Mouse (Mus musculus): ENCODE results near the gene Lrrk1. TPM values are rescaled to one million over a fixed set of nuclear protein-coding genes. Genes with fewer than 3 reads are reported as not detected.

The Lrrk1 gene
- total RNA-seq, 4 experiments from 2014 or later = 8.8 to 10.2 (median 9.7) TPM

- no peak for DNase-seq (ENCODE audit: low spot score)
Measured at GRCm38 (mm10) chr7:66340044-66340443, 48.1 kb downstream of the Lrrk1 start.

GRCm38 (mm10) chr7:66339625-66340024 lies 48.5 kb downstream of the Lrrk1 start:
- DNase-seq (ENCODE audit: low spot score) = peak; percentile 41

- no peak for DNase-seq (ENCODE audit: low spot score)
Measured at GRCm38 (mm10) chr7:66336955-66337354, 51.2 kb downstream of the Lrrk1 start.

- no peak for DNase-seq (ENCODE audit: low spot score)
Measured at GRCm38 (mm10) chr7:66333906-66334500, 54.1 kb downstream of the Lrrk1 start.

GRCm38 (mm10) chr7:66332340-66332739 lies 55.8 kb downstream of the Lrrk1 start:
- peak; percentile 57 for DNase-seq (ENCODE audit: low spot score)

GRCm38 (mm10) chr7:66330610-66331009 lies 57.5 kb downstream of the Lrrk1 start:
- peak; percentile 52 for DNase-seq (ENCODE audit: low spot score)

- DNase-seq (ENCODE audit: low spot score) = no peak
Measured at GRCm38 (mm10) chr7:66327516-66327915, 60.6 kb downstream of the Lrrk1 start.

- DNase-seq (ENCODE audit: low spot score) = no peak
Measured at GRCm38 (mm10) chr7:66325419-66326053, 62.6 kb downstream of the Lrrk1 start.

- DNase-seq (ENCODE audit: low spot score) = peak; percentile 65
Measured at GRCm38 (mm10) chr7:66323252-66324015, 64.7 kb downstream of the Lrrk1 start.

- no peak for DNase-seq (ENCODE audit: low spot score)
Measured at GRCm38 (mm10) chr7:66320996-66321395, 67.2 kb downstream of the Lrrk1 start.

- DNase-seq (ENCODE audit: low spot score) = no peak
Measured at GRCm38 (mm10) chr7:66318147-66318546, 70.0 kb downstream of the Lrrk1 start.

- peak; percentile 64 for DNase-seq (ENCODE audit: low spot score)
Measured at GRCm38 (mm10) chr7:66310670-66311656, 77.2 kb downstream of the Lrrk1 start.

- DNase-seq (ENCODE audit: low spot score) = peak; percentile 74
Measured at GRCm38 (mm10) chr7:66309950-66310669, 78.0 kb downstream of the Lrrk1 start.

GRCm38 (mm10) chr7:66309240-66309949 lies 78.8 kb downstream of the Lrrk1 start:
- DNase-seq (ENCODE audit: low spot score) = peak; percentile 70

GRCm38 (mm10) chr7:66308581-66309239 lies 79.4 kb downstream of the Lrrk1 start:
- DNase-seq (ENCODE audit: low spot score) = no peak

GRCm38 (mm10) chr7:66307791-66308190 lies 80.4 kb downstream of the Lrrk1 start:
- no peak for DNase-seq (ENCODE audit: low spot score)

- no peak for DNase-seq (ENCODE audit: low spot score)
Measured at GRCm38 (mm10) chr7:66305714-66306198, 82.4 kb downstream of the Lrrk1 start.

GRCm38 (mm10) chr7:66304993-66305713 lies 83.0 kb downstream of the Lrrk1 start:
- no peak for DNase-seq (ENCODE audit: low spot score)
